Mouse (Mus musculus): ENCODE measurements around the gene Ercc6l. TPM values are rescaled to one million over a fixed set of nuclear protein-coding genes. Genes with fewer than 3 reads are reported as not detected.

The Ercc6l gene
- total RNA-seq (2023), result 2.8 to 3.4 TPM (median 3.0 TPM) in 4 replicates

DNA sequence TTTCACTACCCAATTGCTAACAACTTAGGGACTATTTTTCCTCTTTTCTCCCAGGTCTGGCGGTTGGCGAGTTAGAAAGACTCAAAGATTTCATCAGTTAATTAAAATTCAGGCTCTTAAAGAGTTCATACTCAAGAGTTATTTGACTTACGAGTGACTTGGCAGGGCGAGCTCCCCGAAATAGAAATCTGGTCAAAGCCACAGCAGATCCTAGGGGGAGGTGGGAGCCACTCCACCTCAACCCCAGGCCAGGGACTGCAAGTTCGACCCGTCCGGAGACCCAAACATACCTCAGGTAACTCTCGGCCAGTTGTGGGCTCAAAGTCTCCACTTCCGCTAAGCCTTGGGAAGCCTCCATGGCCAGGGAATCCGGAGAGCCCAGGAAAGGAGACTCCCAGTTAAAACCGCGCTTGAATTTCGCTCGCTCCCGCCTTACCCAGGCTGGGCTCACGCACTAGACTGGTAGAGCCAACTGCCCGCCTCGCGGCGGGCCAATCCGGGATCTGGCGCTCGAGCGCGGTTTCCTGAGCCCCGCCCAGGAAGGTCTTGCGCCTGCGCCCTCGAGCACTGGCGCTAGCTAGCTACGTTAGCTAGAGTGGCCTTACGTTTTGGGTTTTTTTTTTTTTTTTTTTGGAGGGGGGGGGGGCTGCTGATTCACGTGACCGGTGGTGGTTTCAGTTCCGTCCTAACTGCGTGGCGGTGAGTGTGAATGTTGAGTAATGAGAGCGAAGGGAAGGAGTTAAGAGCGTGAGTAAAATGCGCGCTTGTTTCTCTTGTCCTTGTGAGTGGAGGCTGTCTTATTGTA, at the start of gene Ercc6l:
Gene Ercc6l, minus strand, starts transcription at position 474 of the 805 bp plus-strand sequence.

DNA sequence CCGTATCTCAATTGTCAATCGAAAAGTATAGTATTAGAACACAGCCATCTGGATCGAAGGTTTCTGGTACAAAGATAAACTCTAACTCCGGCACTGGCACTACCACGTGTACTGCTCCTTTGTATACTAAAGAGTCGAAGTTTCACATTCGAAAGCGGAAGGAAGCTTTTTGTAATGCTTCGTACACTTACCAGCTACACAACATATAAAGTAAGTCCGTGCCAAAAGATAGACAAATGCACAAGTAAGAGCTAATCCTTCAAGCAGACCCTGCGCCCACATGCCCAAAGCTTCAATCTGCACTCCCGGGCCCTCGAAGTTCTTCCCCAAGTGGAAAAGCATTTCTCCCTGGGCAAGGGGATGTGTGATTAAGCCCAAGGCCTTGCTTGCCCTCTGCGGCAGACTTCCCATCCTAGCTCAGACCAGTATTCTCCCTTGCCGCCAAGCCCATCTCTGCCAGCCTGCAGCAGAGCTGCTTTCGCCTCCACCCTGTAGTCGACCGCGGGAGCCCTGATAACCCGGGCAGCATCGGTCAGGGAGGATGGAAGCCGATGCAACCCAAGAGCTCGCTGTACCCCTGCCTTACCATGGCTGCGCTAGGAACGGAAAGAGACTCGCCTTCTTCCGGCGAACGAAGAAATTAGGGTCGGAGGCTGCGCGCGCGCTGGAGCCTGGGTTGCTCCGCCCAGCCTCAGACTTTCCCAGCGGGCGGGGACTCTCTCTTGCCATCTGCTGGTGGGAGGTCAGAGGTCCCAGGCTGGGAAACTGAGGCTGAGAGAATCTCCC, 32.0 kb upstream of the Ercc6l start, which contains the start of gene Rps4x:
Gene Rps4x, minus strand, starts transcription at position 683 of the 786 bp plus-strand sequence.

DNA sequence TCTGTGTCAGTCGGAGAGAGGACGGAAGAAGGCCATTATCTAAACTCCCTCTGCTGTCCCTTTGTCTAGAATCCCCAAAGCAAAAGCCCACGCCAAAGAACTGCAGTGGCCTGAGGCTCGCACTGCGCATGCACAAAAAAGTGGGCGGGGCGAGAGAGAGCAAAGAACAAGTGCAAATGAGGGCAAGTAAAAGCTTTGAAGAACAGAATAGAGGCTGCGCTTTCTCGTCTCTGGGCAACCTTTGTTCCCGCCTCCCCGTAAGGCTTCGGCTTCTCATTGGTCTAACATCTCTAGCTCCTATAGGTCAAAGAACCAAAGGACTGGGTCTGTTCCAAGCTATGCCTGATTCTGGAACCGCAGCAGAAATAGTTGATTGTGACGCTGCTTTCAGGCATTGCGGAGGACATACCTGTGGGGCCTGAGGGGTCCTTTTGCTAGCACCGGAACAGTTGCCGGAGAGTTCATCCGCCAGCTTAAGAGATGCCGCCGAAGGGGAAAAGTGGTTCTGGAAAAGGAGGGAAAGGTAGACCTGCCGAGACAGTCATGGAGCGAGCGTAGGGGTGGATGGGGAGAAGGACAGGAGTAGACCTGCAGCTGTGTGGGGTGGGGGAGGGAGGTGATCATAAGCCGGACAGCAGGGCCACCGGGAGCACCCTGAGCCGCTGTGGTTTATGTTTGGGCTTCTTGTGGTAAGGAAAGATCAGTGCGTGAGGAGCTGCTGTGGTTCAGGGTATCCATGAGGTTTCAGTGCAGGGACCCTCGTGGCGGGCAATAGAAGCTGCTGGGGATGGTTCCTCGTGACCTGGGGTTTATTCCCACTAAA, 37.6 kb downstream of the Ercc6l start, which contains the start of gene Pin4:
Gene Pin4, plus strand, starts transcription at position 406 of the 823 bp plus-strand sequence.

Other genes starting within 250 kb of the Ercc6l start
- gene Rtl5, start 85.8 kb downstream of the Ercc6l start, total RNA-seq (2023), result 2.7 to 4.8 TPM (median 4.3 TPM) in 4 replicates
- gene Pin4, start 37.6 kb downstream of the Ercc6l start, total RNA-seq (2023), result 9.9 to 26.1 TPM (median 17.0 TPM) in 4 replicates
- gene Rps4x, start 32.3 kb upstream of the Ercc6l start, total RNA-seq (2023), result 2,693 to 2,932 TPM (median 2,878 TPM) in 4 replicates
- not detected in 4 replicates for gene Cited1, start 95.1 kb upstream of the Ercc6l start, total RNA-seq (2023)